In the genomic region with DNA sequence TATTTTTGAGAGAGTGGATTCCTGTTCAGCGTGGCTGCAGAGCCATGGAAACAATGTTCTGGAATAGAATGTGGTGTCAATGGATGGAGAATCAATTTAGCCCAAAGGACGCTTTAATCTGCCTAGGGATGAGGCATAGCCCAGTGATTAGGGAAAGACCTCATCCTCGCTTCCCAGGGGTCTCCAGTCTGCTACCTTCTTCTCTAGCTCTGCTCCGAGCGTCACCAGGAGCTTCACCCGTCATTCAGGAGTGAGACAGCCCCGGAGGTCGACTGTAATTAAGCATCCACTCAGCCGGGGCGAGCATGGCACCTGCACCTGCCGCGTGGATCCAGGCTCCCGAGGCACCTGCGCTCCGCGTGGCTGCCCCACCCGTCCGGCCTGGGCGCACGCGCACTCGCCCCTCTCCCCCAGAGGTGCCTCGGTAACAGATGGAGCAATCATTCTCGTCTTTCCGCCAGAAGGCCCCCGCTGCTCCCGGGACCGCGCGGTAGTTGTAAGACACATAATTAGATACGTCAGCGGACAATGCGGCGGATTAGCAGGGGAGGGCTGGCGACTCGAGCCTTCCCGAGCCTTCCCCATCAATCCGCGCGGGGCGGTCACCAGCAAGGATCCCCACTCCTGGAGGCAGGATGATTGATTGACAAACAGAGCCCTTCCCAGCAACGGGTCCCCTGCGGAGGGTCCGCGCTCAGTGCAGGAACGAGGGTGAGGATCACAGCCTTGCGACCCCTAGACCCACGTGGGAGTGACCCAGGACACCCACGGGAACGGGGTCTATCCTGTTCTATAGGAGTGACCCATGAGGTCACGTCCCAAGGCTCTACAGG, we compare ENCODE assay signal across 8 mouse cellular contexts.
A peak's percentile ranks its signal among the peaks of the same experiment; 100 is the strongest.
DNase-seq lines count a peak whose midpoint lies in the region; ATAC-seq and TF ChIP-seq lines count a peak whose summit lies in the region.

No protein-coding gene starts in this region.

- H3K4me3 ChIP-seq in intestine, postnatal 0 days (ENCODE audit: low read depth, low read length), result peak overlapping the region; percentile 49
- peak overlapping the region; percentile 45 for H3K4me3 ChIP-seq in limb, embryonic 15.5 days
- H3K4me3 ChIP-seq in midbrain, embryonic 16.5 days (ENCODE audit: low read depth, low read length), result peak overlapping the region; percentile 46

- no peak for TF ChIP-seq CTCF in intestine, postnatal 0 days (IDR thresholded peaks at IDR 0.05; ENCODE audit: low read depth)

- peak overlapping the region; percentile 8; the same call in 1 of the 2 replicates for H3K9ac ChIP-seq in intestine, postnatal 0 days (ENCODE audit: low read depth, low read length)
- peak overlapping the region; percentile 44; the same call in 1 of the 2 replicates for H3K9ac ChIP-seq in limb, embryonic 15.5 days
- H3K9ac ChIP-seq in midbrain, embryonic 16.5 days (ENCODE audit: low read depth, low read length), result peak overlapping the region; percentile 76

- H3K27ac ChIP-seq in intestine, postnatal 0 days (ENCODE audit: low read depth, low read length), result no peak overlapping the region
- H3K27ac ChIP-seq in limb, embryonic 15.5 days, result peak overlapping the region; percentile 38; the same call in 1 of the 2 replicates
- peak overlapping the region; percentile 82 for H3K27ac ChIP-seq in midbrain, embryonic 16.5 days (ENCODE audit: low read length)

- H3K27me3 ChIP-seq in intestine, postnatal 0 days (replicated peaks; ENCODE audit: control insufficient read depth, insufficient read depth, low read length), result peaks cover 13% of the 10 kb centered on the region; the same call in 1 of the 2 replicates
- peaks cover 70% of the 10 kb centered on the region for H3K27me3 ChIP-seq in limb, embryonic 15.5 days
- H3K27me3 ChIP-seq in midbrain, embryonic 16.5 days (ENCODE audit: control insufficient read depth, insufficient read depth, low read depth, low read length), result no peaks in the 10 kb centered on the region; the same call in 1 of the 2 replicates

- peaks cover 6% of the 10 kb centered on the region; the same call in 1 of the 2 replicates for H3K4me1 ChIP-seq in intestine, postnatal 0 days (replicated peaks; ENCODE audit: control insufficient read depth, insufficient read depth, low read length)
- H3K4me1 ChIP-seq in limb, embryonic 15.5 days, result peaks cover 29% of the 10 kb centered on the region
- H3K4me1 ChIP-seq in midbrain, embryonic 16.5 days (ENCODE audit: control insufficient read depth, insufficient read depth, low read length), result peaks cover 18% of the 10 kb centered on the region

- ATAC-seq in intestine, postnatal 0 days, result peak; percentile 35; the same call in 1 of the 2 replicates
- no peak for ATAC-seq in limb, embryonic 15.5 days (ENCODE audit: insufficient number of reproducible peaks, low FRiP score, low TSS enrichment, low read depth)
- peak; percentile 74 for ATAC-seq in midbrain, embryonic 16.5 days

- DNase-seq in layer of hippocampus, adult 11-12 months (ENCODE audit: low spot score), result peak; percentile 49
- DNase-seq in layer of hippocampus, adult 9-10 months (ENCODE audit: low spot score), result no peak
- peak; percentile 74 for DNase-seq in cerebellum, adult 9-11 months
- peak; percentile 39 to 45 for DNase-seq in frontal cortex, postnatal 14 days (ENCODE audit: low spot score in 2 of 2)
- peak; percentile 58 for DNase-seq in thymus, postnatal 0 days (ENCODE audit: low spot score)

- H3K9me3 ChIP-seq in intestine, postnatal 0 days (ENCODE audit: control insufficient read depth), result no peaks in the 10 kb centered on the region
- no peaks in the 10 kb centered on the region for H3K9me3 ChIP-seq in limb, embryonic 15.5 days
- no peaks in the 10 kb centered on the region for H3K9me3 ChIP-seq in midbrain, embryonic 16.5 days (replicated peaks; ENCODE audit: control insufficient read depth, low read length, poor library complexity, severe bottlenecking)

- H3K4me2 ChIP-seq in intestine, postnatal 0 days (replicated peaks; ENCODE audit: low read depth), result peak overlapping the region; percentile 97
- peak overlapping the region; percentile 99 for H3K4me2 ChIP-seq in limb, embryonic 15.5 days
- H3K4me2 ChIP-seq in midbrain, embryonic 16.5 days (ENCODE audit: low read length), result peak overlapping the region; percentile 98

- H3K36me3 ChIP-seq in intestine, postnatal 0 days (ENCODE audit: control insufficient read depth, insufficient read depth), result no peaks in the 10 kb centered on the region
- no peaks in the 10 kb centered on the region for H3K36me3 ChIP-seq in limb, embryonic 15.5 days
- H3K36me3 ChIP-seq in midbrain, embryonic 16.5 days (ENCODE audit: control insufficient read depth, insufficient read depth, low read length), result no peaks in the 10 kb centered on the region

- WGBS in intestine, postnatal 0 days, result 2% methylated on average over 51 of the region's 51 CpGs
- under 1% methylated on average over 51 of the region's 51 CpGs for WGBS in limb, embryonic 15.5 days
- WGBS in midbrain, embryonic 16.5 days, result under 1% methylated on average over 51 of the region's 51 CpGs

Comparison
In these comparisons a context has a peak if more than half of its experiments do, and no peak if none do; other contexts are left out.
1. H3K9ac ChIP-seq: peak in every context shown above with its lines; median percentile 76 in midbrain, embryonic 16.5 days; 44 in limb, embryonic 15.5 days; 8 in intestine, postnatal 0 days.